Mouse (Mus musculus): ENCODE measurements around the gene Dmp1. TPM values are rescaled to one million over a fixed set of nuclear protein-coding genes. Genes with fewer than 3 reads are reported as not detected.

Gene Dmp1
- 0.05 and 0.35 TPM in 2 replicates for polyA plus RNA-seq (2012; rRNA removed)

GRCm38 (mm10) chr5:104202351-104202750, at the start of gene Dmp1:
Gene Dmp1, plus strand, starts transcription at chr5:104202613.

GRCm38 (mm10) chr5:104170412-104170811, 32.0 kb upstream of the Dmp1 start, which contains the start of gene Dspp:
Gene Dspp, plus strand, starts transcription at chr5:104170712.

Other genes with a start within 250 kb of the Dmp1 start
- gene Hsd17b13, start 225.2 kb upstream of the Dmp1 start, polyA plus RNA-seq (2012; rRNA removed) = 2.1 and 10.7 TPM in 2 replicates
- gene Hsd17b11, start 180.7 kb upstream of the Dmp1 start, polyA plus RNA-seq (2012; rRNA removed) = 36.7 and 42.5 TPM in 2 replicates
- 52.5 and 63.1 TPM in 2 replicates for gene Nudt9, start 156.3 kb upstream of the Dmp1 start, polyA plus RNA-seq (2012; rRNA removed)
- gene Gm17660, start 125.0 kb upstream of the Dmp1 start, polyA plus RNA-seq (2012; rRNA removed) = not detected in 2 replicates
- gene Sparcl1, start 88.9 kb upstream of the Dmp1 start, polyA plus RNA-seq (2012; rRNA removed) = 103 and 110 TPM in 2 replicates
- 0.08 TPM in 1 of 2 replicates, not detected in the other for gene Dspp, start 31.9 kb upstream of the Dmp1 start, polyA plus RNA-seq (2012; rRNA removed)
- gene Ibsp, start 96.6 kb downstream of the Dmp1 start, polyA plus RNA-seq (2012; rRNA removed) = not detected in 2 replicates
- not detected in 2 replicates for gene Mepe, start 122.7 kb downstream of the Dmp1 start, polyA plus RNA-seq (2012; rRNA removed)
- gene Spp1, start 232.5 kb downstream of the Dmp1 start, polyA plus RNA-seq (2012; rRNA removed) = 0.30 and 1.4 TPM in 2 replicates

All from colon, adult 2 months (tissue).